Mouse (Mus musculus): ENCODE measurements at regions not wholly inside any gene's neighbourhood (a gene's known extent, or its start where the extent isn't known, plus 50 kb on each side); places are given as distances from the start of the nearest gene placed in this dataset.

GRCm38 (mm10) chr11:20929426-20929825 lies 98.6 kb upstream of the Lgalsl start:
- DNase-seq (ENCODE audit: low spot score): peak; percentile 53

DNA sequence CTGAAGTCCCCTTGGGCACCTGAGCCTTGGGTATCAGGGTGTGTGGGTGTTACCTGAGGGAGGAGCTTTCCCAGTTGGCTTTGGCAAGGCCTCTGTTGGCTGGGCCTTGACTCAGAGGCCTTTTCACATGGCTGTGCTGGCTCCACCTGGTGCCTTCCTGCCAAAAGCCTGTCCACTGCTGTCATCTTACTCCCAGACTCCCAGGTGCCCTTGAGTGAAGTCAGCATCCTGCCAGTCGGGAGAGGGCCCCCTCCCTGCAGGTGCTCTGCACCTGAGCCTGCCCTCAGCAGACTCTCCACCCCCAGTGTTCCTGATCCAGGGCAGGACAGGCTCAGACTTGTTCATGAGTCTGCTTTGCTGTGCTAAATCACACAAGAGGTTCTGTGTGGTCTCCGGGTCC lies 99.2 kb upstream of the Lgalsl start:
- no peak for DNase-seq (ENCODE audit: low spot score)

DNA sequence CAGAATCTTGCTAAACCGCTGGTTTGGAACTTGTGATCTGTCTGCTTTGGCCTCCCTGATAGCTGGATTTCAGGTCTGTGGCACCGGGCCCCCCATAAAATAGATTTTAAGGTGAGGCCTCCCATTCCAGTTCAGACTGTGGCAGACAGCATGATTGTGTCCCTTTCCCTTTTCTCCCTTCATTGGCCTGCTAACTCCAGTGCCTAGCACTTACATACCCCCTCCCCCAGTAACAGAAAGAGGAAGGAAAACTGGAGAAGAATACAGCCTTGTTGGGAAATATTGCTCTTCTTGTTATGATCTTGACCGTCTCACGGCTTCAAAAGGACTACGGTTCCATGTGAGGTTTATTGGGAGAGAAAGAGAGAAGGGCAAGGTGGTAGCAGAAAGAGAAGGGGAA lies 99.7 kb upstream of the Lgalsl start:
- DNase-seq (ENCODE audit: low spot score): no peak

- DNase-seq (ENCODE audit: low spot score): peak; percentile 57
Measured at GRCm38 (mm10) chr11:20934191-20935062, 103.6 kb upstream of the Lgalsl start.

DNA sequence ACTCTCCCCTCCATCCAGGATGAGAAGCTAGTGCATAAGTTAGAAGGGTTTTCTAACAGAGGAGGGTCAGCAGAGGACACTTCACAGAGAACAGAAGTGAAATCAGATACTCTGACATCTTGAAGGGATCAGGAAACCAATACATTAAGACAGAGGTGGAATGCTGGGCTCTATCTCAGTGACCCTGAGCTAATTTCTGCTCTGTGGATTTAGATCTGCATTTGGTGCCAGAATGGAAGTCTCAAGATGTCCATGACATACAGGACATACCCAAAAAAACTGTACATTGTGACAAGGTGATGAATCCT lies 104.2 kb upstream of the Lgalsl start:
- DNase-seq (ENCODE audit: low spot score): no peak

- DNase-seq (ENCODE audit: low spot score): no peak
Measured at GRCm38 (mm10) chr11:20935910-20936309, 105.1 kb upstream of the Lgalsl start.

DNA sequence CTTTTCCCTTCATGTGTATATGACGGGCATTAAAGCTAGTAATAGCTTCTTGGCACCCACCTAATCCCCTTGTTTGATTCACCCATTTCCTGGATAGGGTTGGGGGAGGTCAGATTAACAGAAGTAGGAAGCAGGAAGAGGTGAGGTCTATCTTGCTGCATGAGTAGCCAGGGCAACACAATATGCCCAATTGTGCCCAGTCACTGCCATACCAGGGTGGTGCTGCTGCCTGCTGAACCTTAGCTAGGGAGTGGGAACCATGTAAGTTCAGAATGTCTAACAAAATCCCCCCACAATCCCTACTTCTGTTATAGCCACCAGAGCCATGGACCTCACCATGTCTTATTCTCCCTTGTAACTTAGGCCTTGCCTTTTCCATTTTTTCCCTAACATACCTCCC lies 106.1 kb upstream of the Lgalsl start:
- DNase-seq (ENCODE audit: low spot score): no peak

GRCm38 (mm10) chr11:20937942-20938341 lies 107.1 kb upstream of the Lgalsl start:
- DNase-seq (ENCODE audit: low spot score): no peak

DNA sequence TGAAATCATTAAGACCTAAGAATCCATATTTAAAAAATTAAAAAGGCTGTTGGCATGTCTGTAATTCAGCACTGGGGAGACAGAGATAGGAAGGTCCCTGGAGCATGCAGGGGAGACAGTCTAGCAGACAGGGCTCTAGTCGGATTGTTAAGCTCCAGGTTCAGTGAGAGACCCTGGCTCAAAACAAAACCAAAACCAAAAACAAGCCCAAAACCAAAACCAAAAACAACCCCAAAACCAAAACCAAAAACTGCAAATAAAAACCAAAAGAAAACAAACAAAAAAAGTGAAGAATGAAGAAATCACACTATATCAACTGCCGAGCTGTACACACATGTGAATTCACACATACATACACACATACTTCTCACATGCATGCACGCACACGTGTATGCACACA lies 108.8 kb upstream of the Lgalsl start:
- DNase-seq (ENCODE audit: low spot score): no peak

- DNase-seq (ENCODE audit: low spot score): no peak
Measured at GRCm38 (mm10) chr11:20941546-20941945, 110.7 kb upstream of the Lgalsl start.

- no peak for DNase-seq (ENCODE audit: low spot score)
Measured at GRCm38 (mm10) chr11:20955561-20955960, 124.7 kb upstream of the Lgalsl start.

DNA sequence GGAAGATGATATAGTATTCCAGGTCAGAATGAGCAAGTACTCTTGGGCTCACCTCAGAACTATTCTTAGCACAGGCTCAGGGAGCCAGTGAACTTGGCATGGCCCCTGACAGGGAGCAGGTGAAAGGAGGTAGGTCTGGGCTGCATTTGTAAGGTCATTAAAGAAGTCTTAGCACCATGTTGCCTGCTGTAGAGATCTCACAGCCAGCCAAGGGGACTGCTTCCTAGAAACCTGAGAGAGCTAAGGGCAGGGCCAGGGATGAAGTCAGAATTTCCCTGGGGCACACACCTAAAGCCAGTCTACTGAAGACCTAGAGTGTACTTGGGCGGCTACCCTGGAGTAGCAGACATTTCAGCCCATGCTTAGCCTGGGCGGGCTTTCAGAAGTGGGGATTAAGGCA lies 126.9 kb upstream of the Lgalsl start:
- DNase-seq (ENCODE audit: low spot score): no peak

GRCm38 (mm10) chr11:20958233-20958632 lies 127.4 kb upstream of the Lgalsl start:
- no peak for DNase-seq (ENCODE audit: low spot score)

DNA sequence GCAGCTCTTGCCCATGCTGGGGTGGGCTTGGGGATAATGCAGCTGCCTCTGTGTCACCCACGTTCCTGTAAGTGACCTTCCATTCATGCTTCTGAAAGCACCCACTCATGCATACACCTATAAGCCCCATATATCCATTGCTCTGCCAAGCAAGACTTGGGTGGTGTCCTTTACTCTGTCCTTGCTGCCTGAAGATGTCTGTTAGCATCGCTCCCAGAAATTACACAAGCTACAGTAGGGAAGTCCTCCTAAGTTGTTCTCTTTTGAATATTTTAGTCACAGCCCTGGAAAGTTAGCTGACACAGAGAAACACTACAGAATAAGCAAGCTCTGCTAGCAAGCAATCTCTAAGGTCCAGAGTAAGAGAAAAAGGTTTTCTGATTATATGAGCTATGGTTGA lies 129.2 kb upstream of the Lgalsl start:
- DNase-seq (ENCODE audit: low spot score): no peak

DNA sequence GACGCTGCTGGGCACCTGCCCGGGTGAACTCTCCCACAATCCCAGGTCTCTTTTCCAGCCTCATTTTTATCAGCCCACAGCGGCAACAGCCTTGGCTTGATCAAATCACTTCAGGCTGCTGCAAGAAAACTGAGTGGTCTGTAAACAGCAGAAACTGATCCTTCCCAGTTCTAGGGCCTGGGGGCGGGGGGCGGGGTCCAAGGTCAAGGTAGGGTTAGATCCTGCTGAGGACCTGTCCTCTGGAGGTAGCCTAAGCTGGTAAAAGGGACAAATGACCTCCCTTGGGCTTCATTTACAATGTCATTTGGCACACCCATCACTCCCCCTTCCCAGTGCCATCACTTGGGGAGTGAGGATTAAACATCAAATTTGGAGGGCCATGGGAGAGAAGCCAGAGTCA lies 129.9 kb upstream of the Lgalsl start:
- no peak for DNase-seq (ENCODE audit: low spot score)

DNA sequence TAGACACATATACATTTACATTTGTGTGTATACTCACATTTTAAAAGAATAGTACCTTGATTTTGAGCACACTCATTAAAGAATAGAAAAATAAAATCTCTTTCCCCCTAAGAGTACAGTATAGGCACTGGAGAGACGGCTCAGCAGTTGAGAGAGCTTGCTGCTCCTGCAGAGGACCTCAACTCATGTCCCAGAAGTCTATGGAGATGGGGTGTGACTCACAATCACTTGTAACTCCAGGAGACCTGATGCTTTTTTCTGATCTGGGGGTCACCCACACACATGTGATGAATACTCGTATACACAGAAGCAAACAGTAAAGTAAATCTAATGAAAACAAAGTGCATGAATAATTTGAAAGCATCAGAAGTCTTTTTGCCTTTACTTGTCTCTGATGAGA lies 129.5 kb upstream of the Peli1 start:
- DNase-seq (ENCODE audit: low spot score): no peak

- no peak for DNase-seq (ENCODE audit: low spot score)
Measured at GRCm38 (mm10) chr11:20965575-20966239, 125.4 kb upstream of the Peli1 start.

DNA sequence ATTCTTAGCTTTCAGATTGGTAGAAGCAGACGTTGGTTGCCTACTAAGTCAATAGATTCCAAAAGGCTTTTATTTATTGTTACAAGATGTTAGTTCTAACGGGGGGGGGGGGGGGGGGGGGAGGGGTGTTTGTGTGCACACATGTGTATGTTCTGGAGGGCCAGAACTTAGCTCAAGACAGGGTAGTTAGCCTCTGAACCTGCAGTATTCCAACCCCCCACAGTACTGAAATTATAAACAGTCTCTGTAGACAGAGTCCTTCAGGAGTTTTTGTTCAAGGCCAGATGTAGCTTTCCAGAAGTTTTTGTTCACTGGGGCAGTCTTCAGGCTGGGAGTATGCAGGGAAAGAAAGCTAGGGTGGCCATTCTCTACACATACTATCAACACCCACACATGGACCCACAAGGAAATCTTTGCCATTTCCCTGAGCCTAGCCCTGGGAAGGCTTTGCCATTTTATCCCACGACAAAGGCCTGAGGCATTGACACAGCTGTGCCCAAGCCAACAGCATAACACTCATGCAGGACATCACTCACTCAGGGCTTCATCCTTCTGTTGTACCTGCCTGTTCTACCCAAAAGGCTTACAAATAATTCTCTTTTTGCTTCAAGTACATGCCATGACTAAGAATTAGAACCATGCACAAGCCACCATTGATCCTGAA lies 123.6 kb upstream of the Peli1 start:
- DNase-seq (ENCODE audit: low spot score): no peak

- DNase-seq (ENCODE audit: low spot score): no peak
Measured at GRCm38 (mm10) chr11:20968341-20968740, 122.8 kb upstream of the Peli1 start.

DNA sequence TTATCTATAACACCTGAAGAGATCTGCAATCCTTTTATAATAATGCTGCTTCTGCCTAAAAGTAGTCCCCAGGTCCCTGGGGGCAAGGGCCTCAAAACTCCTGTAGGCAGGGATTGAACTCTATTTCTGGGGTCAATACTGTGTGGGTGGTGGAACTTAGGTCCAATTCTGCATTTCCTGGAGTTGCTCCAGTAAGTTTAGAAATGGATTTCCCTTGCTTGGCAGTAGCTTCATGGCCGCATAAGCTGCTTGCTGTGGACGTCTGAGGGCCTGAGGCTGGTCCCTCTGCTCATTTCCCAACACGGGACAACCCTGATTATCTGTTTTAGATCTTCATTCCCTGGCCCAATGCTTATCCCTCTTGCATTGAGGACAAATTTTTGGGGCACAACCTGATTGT lies 118.0 kb upstream of the Peli1 start:
- DNase-seq (ENCODE audit: low spot score): peak; percentile 54

DNA sequence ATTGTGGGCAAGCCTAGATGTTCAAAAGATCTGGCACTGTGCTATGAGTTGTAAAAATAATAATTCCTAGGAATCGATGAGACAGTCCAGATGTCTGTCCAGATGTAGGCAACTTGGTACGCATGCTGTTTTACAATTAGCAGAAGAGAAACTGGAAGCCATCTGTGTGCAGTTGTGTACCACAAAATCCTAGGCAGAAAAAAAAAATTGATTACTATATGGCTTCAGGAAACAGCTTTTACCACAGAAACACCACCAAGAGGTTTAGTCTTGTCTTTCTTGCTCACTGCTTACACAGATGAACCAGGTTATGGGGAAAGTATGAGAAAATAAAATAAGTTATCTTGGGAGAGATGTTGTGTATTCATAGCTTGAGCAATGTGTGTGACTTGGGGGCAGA lies 109.5 kb upstream of the Peli1 start:
- no peak for DNase-seq (ENCODE audit: low spot score)

- no peak for DNase-seq (ENCODE audit: low spot score)
Measured at GRCm38 (mm10) chr11:20982010-20982409, 109.1 kb upstream of the Peli1 start.

GRCm38 (mm10) chr11:20982500-20982899 lies 108.6 kb upstream of the Peli1 start:
- no peak for DNase-seq (ENCODE audit: low spot score)

Measured in adipocyte (in vitro differentiated cells).